Mouse (Mus musculus): ENCODE data around the gene Cenpq. TPM values are rescaled to one million over a fixed set of nuclear protein-coding genes. Genes with fewer than 3 reads are reported as not detected.

Cenpq gene
- polyA plus RNA-seq, 1 experiment from 2014 or later, result 33.8 TPM

GRCm38 (mm10) chr17:40899783-40900363 is 35.0 kb downstream of the Cenpq start:
- Histone ChIP-seq H3K27me3 (ENCODE audit: control insufficient read depth, insufficient read depth, low read length) (no peaks in the 10 kb centered on the region), H3K4me3 (ENCODE audit: low read length) (no peak overlapping the region), H3K36me3 (ENCODE audit: control insufficient read depth, insufficient read depth, low read length) (no peaks in the 10 kb centered on the region), H3K4me1 (ENCODE audit: control insufficient read depth, insufficient read depth, low read length) (no peaks in the 10 kb centered on the region; the same call in 1 of the 2 replicates), H3K4me2 (replicated peaks; ENCODE audit: low read depth, low read length) (no peak overlapping the region), H3K27ac (ENCODE audit: low read depth, low read length) (no peak overlapping the region), H3K9me3 (ENCODE audit: control insufficient read depth, low read length) (no peaks in the 10 kb centered on the region), H3K9ac (ENCODE audit: low read depth, low read length) (no peak overlapping the region)
- no peak for ATAC-seq (ENCODE audit: low FRiP score, low TSS enrichment)
- WGBS, result 49% methylated on average over 4 of the region's 4 CpGs

GRCm38 (mm10) chr17:40896863-40897262 is 38.0 kb downstream of the Cenpq start:
- Histone ChIP-seq H3K4me2 (replicated peaks; ENCODE audit: low read depth, low read length) (no peak overlapping the region), H3K4me3 (ENCODE audit: low read length) (no peak overlapping the region), H3K36me3 (ENCODE audit: control insufficient read depth, insufficient read depth, low read length) (no peaks in the 10 kb centered on the region), H3K9ac (ENCODE audit: low read depth, low read length) (no peak overlapping the region), H3K27me3 (ENCODE audit: control insufficient read depth, insufficient read depth, low read length) (no peaks in the 10 kb centered on the region), H3K27ac (ENCODE audit: low read depth, low read length) (no peak overlapping the region), H3K4me1 (ENCODE audit: control insufficient read depth, insufficient read depth, low read length) (no peaks in the 10 kb centered on the region), H3K9me3 (ENCODE audit: control insufficient read depth, low read length) (no peaks in the 10 kb centered on the region)
- no peak for ATAC-seq (ENCODE audit: low FRiP score, low TSS enrichment)
- WGBS, result 68% methylated on average over 1 of the region's 1 CpGs

GRCm38 (mm10) chr17:40887849-40888536 is 46.9 kb downstream of the Cenpq start:
- ATAC-seq (ENCODE audit: low FRiP score, low TSS enrichment), result no peak
- no peak overlapping the region for H3K4me3 ChIP-seq (ENCODE audit: low read length)
- H3K27ac ChIP-seq (ENCODE audit: low read depth, low read length), result no peak overlapping the region
- no peaks in the 10 kb centered on the region for H3K9me3 ChIP-seq (ENCODE audit: control insufficient read depth, low read length)
- WGBS, result 82% methylated on average over 4 of the region's 4 CpGs
- no peaks in the 10 kb centered on the region for H3K36me3 ChIP-seq (ENCODE audit: control insufficient read depth, insufficient read depth, low read length)
- no peaks in the 10 kb centered on the region for H3K4me1 ChIP-seq (ENCODE audit: control insufficient read depth, insufficient read depth, low read length)
- H3K27me3 ChIP-seq (ENCODE audit: control insufficient read depth, insufficient read depth, low read length), result no peaks in the 10 kb centered on the region
- no peak overlapping the region for H3K9ac ChIP-seq (ENCODE audit: low read depth, low read length)
- no peak overlapping the region for H3K4me2 ChIP-seq (replicated peaks; ENCODE audit: low read depth, low read length)

- no peak for ATAC-seq (ENCODE audit: low FRiP score, low TSS enrichment)
- Histone ChIP-seq H3K9ac (ENCODE audit: low read depth, low read length) (no peak overlapping the region), H3K4me1 (ENCODE audit: control insufficient read depth, insufficient read depth, low read length) (no peaks in the 10 kb centered on the region), H3K36me3 (ENCODE audit: control insufficient read depth, insufficient read depth, low read length) (no peaks in the 10 kb centered on the region), H3K4me2 (replicated peaks; ENCODE audit: low read depth, low read length) (no peak overlapping the region), H3K4me3 (ENCODE audit: low read length) (no peak overlapping the region), H3K9me3 (ENCODE audit: control insufficient read depth, low read length) (no peaks in the 10 kb centered on the region), H3K27ac (ENCODE audit: low read depth, low read length) (no peak overlapping the region), H3K27me3 (ENCODE audit: control insufficient read depth, insufficient read depth, low read length) (no peaks in the 10 kb centered on the region)
- 78% methylated on average over 4 of the region's 4 CpGs for WGBS
These were observed 49.7 kb downstream of the Cenpq start for GRCm38 (mm10) chr17:40885155-40885554.

GRCm38 (mm10) chr17:40882172-40882571 is 52.7 kb downstream of the Cenpq start:
- no peak for ATAC-seq (ENCODE audit: low FRiP score, low TSS enrichment)
- 89% methylated on average over 6 of the region's 6 CpGs for WGBS
- Histone ChIP-seq H3K4me1 (ENCODE audit: control insufficient read depth, insufficient read depth, low read length) (no peaks in the 10 kb centered on the region), H3K36me3 (ENCODE audit: control insufficient read depth, insufficient read depth, low read length) (no peaks in the 10 kb centered on the region), H3K4me2 (replicated peaks; ENCODE audit: low read depth, low read length) (no peak overlapping the region), H3K9ac (ENCODE audit: low read depth, low read length) (no peak overlapping the region), H3K9me3 (ENCODE audit: control insufficient read depth, low read length) (no peaks in the 10 kb centered on the region), H3K27ac (ENCODE audit: low read depth, low read length) (no peak overlapping the region), H3K27me3 (ENCODE audit: control insufficient read depth, insufficient read depth, low read length) (no peaks in the 10 kb centered on the region), H3K4me3 (ENCODE audit: low read length) (no peak overlapping the region)

GRCm38 (mm10) chr17:40879924-40880691 is 54.7 kb downstream of the Cenpq start, which contains the start of gene 9130008F23Rik:
Gene 9130008F23Rik (minus strand): TSS chr17:40880559.
- Histone ChIP-seq H3K4me2 (replicated peaks; ENCODE audit: low read depth, low read length) (peak within 1 kb of the TSS; percentile 88), H3K4me3 (ENCODE audit: low read length) (peak within 1 kb of the TSS; percentile 67), H3K9me3 (ENCODE audit: control insufficient read depth, low read length) (no peaks in the 10 kb centered on the region), H3K27me3 (ENCODE audit: control insufficient read depth, insufficient read depth, low read length) (no peaks in the 10 kb centered on the region), H3K27ac (ENCODE audit: low read depth, low read length) (no peak within 1 kb of the TSS), H3K4me1 (ENCODE audit: control insufficient read depth, insufficient read depth, low read length) (no peaks in the 10 kb centered on the region), H3K36me3 (ENCODE audit: control insufficient read depth, insufficient read depth, low read length) (no peaks in the 10 kb centered on the region), H3K9ac (ENCODE audit: low read depth, low read length) (peak within 1 kb of the TSS; percentile 61)
- WGBS, result under 1% methylated on average over 40 of the region's 40 CpGs
- peak; percentile 91 for ATAC-seq (ENCODE audit: low FRiP score, low TSS enrichment)

- no peaks in the 10 kb centered on the region for H3K9me3 ChIP-seq (ENCODE audit: control insufficient read depth, low read length)
- H3K27ac ChIP-seq (ENCODE audit: low read depth, low read length), result no peak overlapping the region
- no peak for ATAC-seq (ENCODE audit: low FRiP score, low TSS enrichment)
- H3K36me3 ChIP-seq (ENCODE audit: control insufficient read depth, insufficient read depth, low read length), result no peaks in the 10 kb centered on the region
- peak overlapping the region; percentile 67 for H3K4me3 ChIP-seq (ENCODE audit: low read length)
- WGBS, result 8% methylated on average over 6 of the region's 6 CpGs
- H3K9ac ChIP-seq (ENCODE audit: low read depth, low read length), result peak overlapping the region; percentile 61; the same call in 1 of the 2 replicates
- no peaks in the 10 kb centered on the region for H3K4me1 ChIP-seq (ENCODE audit: control insufficient read depth, insufficient read depth, low read length)
- no peaks in the 10 kb centered on the region for H3K27me3 ChIP-seq (ENCODE audit: control insufficient read depth, insufficient read depth, low read length)
- H3K4me2 ChIP-seq (replicated peaks; ENCODE audit: low read depth, low read length), result peak overlapping the region; percentile 88
These were observed 55.3 kb downstream of the Cenpq start for GRCm38 (mm10) chr17:40879528-40879923.

- Histone ChIP-seq H3K27me3 (ENCODE audit: control insufficient read depth, insufficient read depth, low read length) (no peaks in the 10 kb centered on the region), H3K36me3 (ENCODE audit: control insufficient read depth, insufficient read depth, low read length) (no peaks in the 10 kb centered on the region), H3K9me3 (ENCODE audit: control insufficient read depth, low read length) (no peaks in the 10 kb centered on the region), H3K4me1 (ENCODE audit: control insufficient read depth, insufficient read depth, low read length) (no peaks in the 10 kb centered on the region; the same call in 1 of the 2 replicates), H3K4me2 (replicated peaks; ENCODE audit: low read depth, low read length) (peak overlapping the region; percentile 21; the same call in 1 of the 2 replicates), H3K9ac (ENCODE audit: low read depth, low read length) (no peak overlapping the region), H3K4me3 (ENCODE audit: low read length) (no peak overlapping the region), H3K27ac (ENCODE audit: low read depth, low read length) (no peak overlapping the region)
- no peak for ATAC-seq (ENCODE audit: low FRiP score, low TSS enrichment)
- whole genome bisulfite sequencing, result 52% methylated on average over 3 of the region's 3 CpGs
These were observed 57.1 kb downstream of the Cenpq start for GRCm38 (mm10) chr17:40877741-40878140.

- Histone ChIP-seq H3K27ac (ENCODE audit: low read depth, low read length) (no peak overlapping the region), H3K4me3 (ENCODE audit: low read length) (no peak overlapping the region), H3K27me3 (ENCODE audit: control insufficient read depth, insufficient read depth, low read length) (no peaks in the 10 kb centered on the region), H3K9ac (ENCODE audit: low read depth, low read length) (no peak overlapping the region), H3K36me3 (ENCODE audit: control insufficient read depth, insufficient read depth, low read length) (no peaks in the 10 kb centered on the region), H3K4me1 (ENCODE audit: control insufficient read depth, insufficient read depth, low read length) (no peaks in the 10 kb centered on the region; the same call in 1 of the 2 replicates), H3K4me2 (replicated peaks; ENCODE audit: low read depth, low read length) (no peak overlapping the region), H3K9me3 (ENCODE audit: control insufficient read depth, low read length) (no peaks in the 10 kb centered on the region)
- WGBS, result 90% methylated on average over 1 of the region's 1 CpGs
- ATAC-seq (ENCODE audit: low FRiP score, low TSS enrichment), result no peak
These were observed 59.3 kb downstream of the Cenpq start for GRCm38 (mm10) chr17:40875568-40875967.
